Mouse (Mus musculus) thymus, postnatal 14 days (tissue): ENCODE measurements at regions not wholly inside any gene's neighbourhood (a gene's known extent, or its start where the extent isn't known, plus 50 kb on each side); places are given as distances from the start of the nearest gene placed in this dataset.

Source experiments
- DNase-seq: peaks from one replicate; pipeline ENCODE4 v3.0.0; 2021

DNA sequence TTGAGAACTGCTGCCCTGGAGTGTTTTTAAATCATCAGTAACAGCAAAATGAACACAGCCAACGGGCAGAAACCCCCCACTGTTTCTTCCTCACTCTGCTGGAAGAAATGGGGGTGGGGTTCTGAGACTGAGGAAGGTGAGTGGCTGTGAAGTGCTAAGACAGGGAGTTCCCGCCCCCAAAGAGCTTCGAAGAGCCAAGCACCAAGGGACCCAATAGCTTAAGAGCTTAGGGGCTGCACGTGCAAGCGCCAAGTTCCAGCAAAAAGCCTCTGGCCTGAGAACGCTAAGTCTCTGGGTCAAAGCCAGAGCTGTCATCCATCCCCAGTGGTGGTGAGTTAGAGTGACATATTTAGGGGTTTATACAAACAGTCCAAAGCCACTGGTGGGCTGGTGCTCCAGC lies 55.1 kb upstream of the Pcbd1 start:
- DNase-seq = no peak

DNA sequence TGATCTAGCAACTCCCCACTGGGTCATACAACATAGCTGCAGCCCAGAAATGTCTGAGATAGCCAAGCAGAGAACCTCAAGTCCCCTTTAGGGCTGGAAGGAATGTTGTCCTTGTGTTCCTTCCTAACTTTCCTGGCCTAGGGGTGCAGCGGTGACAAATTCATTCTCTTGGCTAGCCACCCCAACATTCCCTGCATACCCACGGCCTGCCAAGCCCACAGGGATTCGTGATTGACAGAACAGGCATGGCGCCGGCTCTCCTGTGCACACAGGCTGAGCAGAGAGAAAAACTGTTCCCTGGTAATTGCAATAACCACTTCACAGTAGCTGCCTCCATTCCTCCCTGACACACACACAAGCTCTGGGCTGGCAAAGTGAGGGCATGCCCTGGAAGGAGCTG lies 60.5 kb upstream of the Pcbd1 start:
- no peak for DNase-seq

DNA sequence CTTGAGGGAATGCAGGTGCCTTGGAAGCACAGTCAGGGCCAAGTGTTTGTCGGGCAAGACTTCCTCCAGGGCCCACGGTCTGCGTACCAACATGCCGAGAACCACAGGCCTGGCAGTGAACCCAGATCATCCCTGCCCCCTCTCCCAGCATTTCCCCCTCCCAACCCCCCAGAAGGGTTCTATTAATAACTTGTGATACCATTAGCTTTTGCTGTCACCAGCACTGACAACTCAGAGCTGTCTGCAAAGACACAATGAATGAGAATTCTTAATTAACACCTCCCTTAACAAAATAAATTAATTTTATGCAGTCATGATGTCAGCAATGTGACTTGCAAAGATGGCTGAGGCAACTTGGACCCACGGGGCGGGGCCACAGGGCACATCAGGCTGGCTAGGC lies 61.9 kb upstream of the Pcbd1 start:
- no peak for DNase-seq

DNA sequence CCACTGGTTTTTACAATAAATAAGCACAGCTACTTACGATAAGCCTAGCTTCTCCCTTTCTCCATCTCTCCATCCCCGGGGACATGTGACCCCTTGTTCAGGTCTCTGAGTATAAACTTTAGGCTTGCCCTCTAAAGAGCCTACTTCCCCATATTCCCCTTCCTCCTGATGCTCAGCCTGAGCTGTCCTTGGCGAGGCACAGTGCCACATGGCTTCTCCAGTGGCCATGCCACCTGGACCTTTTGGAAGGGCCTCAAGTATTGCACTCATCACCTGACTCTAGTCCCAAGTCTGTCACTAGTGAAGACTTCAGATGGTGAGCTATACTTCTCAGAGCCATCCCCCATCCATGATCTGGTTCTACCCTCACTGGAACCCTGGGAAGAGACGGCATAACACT lies 64.1 kb upstream of the Pcbd1 start:
- no peak for DNase-seq

DNA sequence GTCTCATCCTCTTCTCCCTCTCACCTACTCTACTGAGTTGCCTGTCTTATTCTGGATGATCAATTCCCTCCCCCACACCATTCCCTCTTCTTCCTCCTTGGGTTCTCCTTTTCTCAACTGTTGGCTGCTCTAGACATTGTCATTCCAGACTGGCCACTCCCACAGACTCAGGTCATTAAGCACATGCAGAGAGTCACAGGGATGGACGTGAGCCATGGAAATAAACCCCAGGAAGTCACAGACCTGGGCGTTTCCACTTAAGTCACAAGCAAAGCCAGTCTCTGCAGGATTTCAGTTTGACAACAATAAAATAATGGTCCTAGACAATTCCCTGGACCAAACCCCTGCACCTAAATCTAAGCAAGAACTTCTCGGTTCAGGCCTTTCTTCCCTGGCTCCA lies 65.0 kb upstream of the Pcbd1 start:
- no peak for DNase-seq

DNA sequence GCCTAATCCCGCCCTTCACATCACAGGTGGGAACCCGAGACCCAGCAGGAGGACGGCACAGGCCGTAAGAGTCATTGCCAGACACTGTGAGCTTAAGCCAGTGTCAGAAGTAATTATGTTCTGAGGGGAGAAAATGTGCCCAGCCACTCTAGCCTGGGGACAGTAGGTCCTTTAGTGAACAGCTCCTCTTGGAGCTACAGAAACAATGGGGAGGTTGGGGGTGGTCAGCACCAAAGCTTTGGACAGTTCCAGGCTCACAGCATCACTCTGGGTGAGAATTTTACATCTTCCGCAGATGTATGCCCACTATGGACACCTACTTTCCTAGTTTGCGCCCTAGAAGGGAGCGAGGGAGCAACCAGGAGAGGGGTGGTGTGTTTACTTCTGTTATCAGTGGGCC lies 65.7 kb upstream of the Pcbd1 start:
- no peak for DNase-seq

DNA sequence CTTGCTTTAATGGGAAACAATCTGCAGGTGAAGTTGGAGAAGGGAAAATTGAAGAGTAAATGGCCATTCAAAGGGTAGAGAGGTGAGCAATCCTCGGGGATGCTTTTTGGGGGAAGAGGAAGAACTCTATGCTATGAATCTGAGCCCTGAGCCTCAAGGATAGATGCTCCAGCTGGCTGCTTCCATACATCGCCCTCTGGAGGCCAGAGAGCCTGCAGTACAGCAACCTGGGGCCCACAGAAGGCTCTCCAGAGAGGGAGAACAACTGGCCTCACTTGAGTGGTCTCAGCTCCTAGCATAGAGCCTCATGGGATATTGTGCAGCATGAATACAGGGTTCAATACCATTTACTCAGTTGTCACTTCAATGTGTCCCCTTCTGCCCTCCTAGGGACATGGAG lies 69.6 kb upstream of the Pcbd1 start:
- no peak for DNase-seq

DNA sequence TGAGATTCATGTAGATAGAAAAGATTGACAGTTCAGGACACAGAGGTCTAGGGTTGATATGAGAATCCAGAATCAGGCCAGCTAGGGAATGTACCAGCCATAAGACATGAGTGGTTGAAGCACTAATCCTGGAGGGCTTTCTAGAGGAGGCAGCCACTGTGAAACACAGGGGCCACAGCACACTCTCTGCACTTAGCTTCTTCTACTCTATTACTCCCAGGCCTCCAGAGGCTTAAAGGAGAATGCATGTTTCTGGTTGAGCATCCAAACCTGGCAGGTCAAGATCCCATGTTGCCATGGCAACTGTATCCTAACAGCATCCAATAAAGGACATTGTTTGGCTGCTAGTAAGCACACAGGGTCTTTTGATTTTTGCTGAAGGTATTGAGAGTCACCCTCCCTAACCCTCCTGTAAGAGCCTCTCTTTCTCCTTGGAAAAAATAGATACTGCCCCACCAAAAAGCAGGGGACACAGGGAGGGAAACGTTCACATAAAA lies 76.9 kb upstream of the Pcbd1 start:
- DNase-seq = no peak

DNA sequence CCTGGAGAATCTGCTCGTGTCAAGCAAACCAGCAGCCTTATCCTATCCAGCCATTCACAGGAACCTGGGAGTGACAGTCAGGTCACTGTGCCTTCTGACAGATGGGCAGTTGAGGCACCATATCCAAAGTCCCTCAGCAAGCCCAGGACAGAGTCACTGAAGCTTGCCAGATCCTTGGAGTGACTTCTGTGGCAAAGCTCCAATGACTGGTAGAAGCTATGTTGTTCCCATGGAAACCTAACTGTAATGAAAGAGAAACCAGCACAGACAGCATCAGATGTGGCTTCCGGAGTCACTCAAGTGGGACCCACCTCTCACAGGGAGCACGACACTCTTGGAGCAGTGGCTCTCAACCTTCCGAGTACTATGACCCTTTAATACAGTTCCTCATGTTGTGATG lies 78.4 kb upstream of the Pcbd1 start:
- DNase-seq = no peak

DNA sequence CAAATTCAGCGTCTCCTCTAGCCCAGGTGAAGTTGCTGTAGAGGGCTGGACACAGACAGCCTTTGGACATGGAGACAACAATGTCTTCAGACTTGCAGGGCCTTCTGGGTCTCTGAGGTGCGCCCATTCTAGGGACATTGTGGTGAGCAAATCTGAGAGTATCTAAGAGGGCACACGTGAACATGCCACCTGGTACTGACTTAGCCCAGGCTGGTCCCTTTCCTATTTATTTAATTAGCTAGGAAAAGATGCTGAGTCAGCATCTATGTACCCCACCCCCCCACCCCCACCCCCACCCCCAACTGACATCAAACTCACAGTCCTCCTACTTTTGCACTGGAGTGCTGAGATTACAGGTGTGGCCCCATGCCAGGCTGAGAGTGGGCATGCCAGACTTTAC lies 81.7 kb upstream of the Pcbd1 start:
- no peak for DNase-seq

DNA sequence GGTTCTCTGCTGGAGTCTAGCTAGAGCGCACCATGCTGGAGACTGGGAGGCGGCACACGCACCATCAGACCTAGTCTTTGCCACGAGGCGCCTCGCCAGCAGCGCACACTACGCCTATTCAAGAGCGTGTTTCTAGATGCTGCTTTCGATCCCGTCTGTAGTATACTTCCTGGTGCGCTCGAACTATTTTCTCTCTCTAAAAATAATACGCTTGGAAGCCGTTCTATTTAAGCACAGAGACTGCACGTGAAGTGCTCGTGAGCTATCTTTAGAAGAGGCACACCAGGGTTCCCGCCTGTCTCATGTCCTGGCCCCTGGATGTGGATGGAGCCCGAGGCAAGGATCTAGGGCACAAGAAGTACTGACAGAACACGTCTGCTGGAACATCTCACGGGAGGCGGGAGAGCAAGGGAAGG lies 87.4 kb upstream of the Pcbd1 start:
- DNase-seq = no peak

DNA sequence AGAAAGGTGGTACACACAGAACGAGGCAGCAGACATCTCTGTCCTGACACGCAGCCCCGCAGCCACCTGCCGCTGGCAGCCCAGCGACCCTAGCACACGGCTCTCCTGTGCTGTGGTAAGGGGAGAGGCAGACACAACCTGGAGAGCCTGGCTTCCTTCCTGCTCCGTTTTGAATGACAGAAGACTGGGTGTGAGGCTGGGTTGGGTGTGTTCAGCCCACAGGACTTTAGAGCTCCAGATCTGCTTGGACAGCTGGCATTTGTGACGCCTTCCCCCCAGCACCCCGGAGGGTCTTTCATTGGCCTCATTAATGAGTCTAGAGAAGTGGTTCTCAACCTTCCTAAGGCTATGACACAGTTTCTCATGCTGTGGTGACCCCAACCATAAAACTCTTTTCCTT lies 91.7 kb upstream of the Pcbd1 start:
- no peak for DNase-seq

DNA sequence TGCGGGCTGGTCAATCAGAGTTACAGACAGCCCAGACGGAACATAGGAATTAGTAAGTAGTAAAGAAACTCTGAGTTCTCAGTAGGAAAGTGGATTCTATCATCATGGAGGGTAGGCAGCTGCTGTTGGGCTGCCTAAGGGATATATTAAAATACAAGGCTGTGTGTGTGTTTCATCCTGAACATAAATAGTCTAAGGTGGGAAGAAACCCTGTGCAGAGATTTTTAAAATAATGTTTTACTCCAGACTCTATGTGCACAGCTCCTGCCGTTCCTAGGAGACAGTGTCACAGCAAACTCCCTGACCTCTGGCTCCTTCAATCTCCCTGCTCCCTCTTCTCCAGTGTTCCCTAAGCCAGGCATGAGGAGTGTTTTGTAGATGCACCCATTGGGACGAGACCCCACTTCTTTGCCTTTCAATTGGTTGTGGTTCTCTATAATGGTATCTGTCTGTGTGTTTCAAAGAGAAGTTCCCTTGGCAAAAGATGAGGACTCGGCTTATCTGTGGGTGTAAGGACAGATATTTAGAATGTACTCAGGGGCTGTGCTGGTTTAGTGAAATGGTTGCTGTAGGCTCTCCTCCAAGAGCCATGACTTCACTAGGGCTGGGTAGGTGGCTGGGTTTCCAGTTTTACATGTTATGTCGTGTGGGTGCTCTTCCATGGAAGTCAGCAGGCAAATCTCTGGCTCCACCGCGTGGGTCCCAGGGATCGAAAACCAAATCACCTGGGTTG lies 93.1 kb upstream of the Pcbd1 start:
- no peak for DNase-seq

DNA sequence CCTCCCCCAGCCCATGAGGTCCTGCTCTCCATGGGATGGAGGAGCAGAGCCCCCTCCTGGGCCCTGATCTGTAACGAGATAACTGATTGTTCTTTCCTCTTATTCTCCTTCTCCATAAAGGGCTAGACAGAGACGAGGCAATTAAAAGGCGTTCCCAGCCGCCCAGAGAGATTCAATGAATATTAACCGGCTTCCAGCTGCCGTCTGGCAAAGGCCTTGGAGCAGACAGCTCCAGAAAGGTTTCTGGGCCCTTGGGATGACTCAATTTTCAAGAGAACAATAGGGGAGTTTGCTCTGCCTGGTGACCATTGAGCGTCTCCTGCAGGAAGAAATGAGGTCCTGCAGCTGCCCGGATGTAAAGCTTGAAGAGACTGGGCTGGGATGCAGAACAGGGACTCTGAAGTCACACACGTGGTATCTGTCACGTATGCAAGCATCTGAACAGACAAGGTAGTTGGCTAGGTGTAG lies 104.0 kb upstream of the Pcbd1 start:
- DNase-seq = no peak

DNA sequence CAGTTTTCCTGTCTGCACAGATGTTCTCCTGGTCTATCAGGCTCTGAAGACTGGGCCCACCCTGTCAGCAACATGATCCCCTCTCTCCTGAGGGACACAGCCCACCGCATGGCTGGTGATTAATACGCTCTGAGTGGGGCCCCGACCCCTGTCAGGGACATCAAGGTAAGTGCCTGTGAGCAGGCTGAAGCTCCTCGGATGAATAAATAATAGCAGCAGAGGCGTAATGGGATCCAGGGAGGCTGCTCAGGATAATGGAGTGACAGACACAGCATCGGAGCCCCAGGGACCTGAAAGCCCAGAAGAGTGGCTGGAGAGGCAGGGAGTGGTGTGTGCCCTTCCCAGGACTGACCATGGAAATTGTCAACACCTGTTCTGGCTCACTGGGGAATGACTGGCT lies 107.4 kb upstream of the Pcbd1 start:
- no peak for DNase-seq

DNA sequence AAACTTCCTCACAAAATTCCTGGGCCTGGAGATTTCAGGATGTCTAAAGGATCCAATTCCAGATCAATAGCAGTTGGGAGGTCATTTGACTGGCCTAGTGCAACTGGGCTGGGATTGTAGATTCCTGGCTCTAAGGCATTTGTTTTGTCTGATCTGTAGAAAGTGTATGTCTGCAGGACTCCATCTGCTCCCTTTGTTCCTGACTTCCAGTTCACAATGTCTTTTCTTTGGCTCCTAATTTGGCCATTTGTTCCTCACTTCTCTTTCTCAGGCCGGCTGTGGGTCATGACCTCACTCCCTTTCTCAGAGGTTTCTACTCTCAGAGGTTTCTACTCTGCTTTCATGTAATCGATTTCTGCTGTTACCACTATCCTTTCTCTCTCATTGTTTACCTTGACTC lies 115.5 kb upstream of the Pcbd1 start:
- no peak for DNase-seq

DNA sequence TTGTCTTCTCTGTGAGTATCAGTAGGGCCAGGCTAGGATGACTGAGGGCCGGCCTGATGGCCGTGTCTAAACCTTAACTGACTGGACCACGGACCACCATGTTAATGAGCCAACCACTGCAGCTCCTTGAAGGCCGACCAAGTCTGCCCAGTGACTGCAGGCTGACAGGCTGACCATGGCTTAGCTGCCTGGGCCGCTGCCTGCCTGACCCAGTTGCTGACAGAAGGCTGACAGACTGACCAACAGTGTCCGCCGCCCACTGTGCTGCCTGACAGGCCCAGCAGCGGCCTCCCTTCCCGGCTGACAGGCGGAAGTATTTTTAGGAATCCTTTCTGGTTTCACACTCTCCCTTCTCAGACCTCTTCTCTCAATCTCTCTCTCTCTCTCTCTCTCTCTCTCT lies 124.3 kb upstream of the Pcbd1 start:
- no peak for DNase-seq

DNA sequence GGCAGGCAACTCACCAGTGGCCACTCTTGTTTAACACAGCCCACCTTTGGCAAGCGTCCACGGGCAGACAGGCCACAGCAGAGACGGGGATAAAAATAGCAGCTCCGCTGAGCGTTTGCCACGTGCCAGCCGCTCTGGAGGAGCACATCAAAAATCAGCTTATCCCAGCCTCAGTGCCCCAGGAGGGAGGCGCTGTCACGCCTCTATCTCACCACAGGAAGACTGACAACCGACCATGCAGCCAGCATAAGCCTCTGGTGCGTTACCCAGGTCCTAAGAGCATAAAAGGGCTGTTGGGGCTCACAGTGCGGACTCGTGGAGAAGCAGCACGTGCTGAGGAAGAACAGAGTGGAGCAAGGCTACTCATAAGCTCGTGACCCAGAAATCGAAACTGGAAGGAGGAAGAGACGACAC lies 126.4 kb upstream of the Unc5b start:
- DNase-seq = no peak

DNA sequence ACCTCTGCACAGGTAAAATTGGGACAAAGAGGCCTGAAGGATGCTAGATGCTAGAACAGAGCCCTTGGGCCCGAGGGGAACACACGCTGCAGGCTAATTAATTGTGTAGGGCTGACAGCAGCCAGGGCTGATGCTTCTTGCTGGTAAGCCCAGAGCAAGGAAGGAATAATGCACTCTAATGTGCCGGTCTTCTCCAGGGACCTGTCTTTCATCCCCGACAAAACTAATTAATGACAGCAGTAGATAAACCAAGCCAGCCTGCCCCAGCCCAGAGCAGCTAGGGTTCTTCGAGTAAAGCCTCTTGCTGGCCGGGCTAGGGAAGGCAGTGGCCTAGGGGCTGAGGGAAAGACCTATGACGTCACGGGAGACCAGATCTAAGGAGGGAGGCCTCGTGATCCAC lies 124.1 kb upstream of the Unc5b start:
- DNase-seq = no peak

DNA sequence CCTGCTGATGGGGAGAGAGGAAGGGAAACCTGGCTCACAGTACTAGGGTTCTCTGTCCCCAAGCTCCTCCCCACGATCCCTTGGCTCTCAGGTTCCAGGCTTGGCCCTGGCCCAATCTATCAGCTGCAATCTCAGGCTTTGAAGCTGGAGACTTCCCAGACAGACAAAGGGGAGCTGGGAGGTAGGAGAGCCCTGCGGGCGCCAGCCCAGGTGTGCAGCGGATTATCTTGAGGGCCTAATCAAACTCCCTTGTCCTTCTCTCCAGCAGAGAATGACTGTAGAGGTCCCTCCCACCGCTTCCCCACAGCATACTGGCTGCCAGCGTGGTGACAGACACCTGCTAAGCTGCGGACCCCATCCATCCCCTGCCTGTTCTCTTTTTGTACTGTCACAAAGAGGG lies 121.1 kb upstream of the Unc5b start:
- no peak for DNase-seq

DNA sequence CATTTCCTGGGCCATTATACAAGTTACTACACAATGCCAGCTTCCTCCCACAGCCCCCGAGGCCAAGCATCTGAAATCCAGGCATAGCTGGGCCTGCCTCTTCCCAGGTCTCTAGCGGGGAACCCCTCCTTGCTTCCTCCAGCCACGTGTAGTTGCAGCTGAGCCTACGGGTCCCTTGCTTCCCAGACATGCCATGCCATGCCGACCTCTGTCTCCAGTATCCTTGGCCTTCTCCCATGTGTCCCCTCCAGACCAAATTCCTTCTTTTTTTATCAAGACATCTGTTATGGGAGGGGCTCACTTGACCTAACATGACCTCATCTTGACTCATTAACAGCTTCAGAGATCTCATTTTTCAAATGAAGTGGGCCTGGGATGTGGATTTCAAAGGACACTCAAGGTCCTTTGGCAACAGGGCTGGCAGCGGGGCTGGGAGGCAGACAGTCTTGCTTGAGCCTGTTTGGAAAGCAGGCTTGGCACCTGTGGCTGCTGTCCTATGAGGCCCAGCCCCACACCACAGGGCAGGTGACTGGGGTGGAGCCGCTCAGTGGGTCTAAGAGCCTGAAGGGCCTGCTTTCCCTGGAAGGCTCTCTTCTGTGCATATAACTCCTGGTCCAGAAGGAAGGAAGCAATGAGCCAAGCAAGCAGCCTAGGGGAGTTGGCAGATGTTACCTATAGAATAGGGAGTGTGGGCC lies 117.7 kb upstream of the Unc5b start:
- no peak for DNase-seq

DNA sequence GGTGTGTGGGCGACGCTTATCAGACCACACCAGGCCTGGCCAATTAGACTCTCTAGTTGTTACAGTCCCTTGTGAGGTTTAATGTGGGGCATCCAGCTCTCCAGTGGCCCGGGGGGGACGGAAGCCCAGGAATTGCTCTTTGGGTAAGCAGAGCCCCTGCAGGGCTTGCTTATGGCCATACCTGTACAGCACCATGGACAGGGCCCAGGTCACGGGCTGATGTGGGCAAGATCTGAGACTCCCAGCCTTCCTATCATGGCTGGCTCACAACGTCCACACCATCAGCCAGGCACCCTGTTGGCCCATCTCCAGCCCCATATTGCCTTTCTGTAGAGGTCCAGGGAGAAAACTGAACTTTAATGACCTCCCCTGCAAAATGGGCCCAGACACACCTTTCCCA lies 111.7 kb upstream of the Unc5b start:
- no peak for DNase-seq

DNA sequence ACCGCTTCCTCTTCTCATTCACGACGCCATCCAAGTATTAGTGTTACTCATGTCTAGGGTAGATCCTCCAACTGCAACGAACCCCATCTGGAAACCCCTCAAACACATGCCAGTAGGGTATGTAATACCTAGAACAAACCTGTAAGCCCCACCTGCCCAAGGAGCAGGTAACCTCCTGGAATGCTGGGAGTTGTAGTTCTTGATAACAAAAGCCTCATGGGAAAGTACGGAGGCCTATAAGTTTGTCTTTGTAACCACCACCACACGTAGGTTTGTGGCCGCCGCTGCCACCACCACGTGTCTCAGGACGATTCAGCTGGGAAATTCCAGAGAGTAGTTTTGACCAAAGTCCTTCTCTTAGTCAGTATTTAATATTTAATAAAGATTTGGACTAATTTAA lies 107.4 kb upstream of the Unc5b start:
- DNase-seq = no peak

DNA sequence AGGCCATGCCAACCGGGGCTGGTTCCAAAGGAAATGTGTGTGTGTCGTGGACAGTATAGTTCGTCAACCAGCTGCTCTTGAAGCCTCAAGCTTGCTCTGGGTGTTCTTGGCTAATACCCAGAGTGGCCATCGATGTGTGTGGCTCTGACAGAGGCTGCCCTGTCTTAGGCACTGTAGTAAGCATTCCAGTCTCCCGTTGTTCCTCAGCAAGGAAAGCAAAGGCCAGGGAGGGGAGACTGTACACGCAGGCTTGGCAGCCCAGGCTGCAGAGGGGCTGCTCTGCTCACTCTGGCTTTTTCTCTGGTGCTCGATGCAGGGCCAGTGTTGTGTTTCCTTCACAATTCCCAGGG lies 106.1 kb upstream of the Unc5b start:
- no peak for DNase-seq
